Mouse (Mus musculus) frontal cortex, postnatal 10 days (tissue): ENCODE results near the gene Ptch1.

Experiments used
- DNase-seq, 2 experiments: peaks; one replicate each; pipeline ENCODE4 v3.0.0; 2022; ENCODE audit warnings: low spot score in 2 of 2, mixed read lengths in 1 of 2

The Ptch1 gene

DNA sequence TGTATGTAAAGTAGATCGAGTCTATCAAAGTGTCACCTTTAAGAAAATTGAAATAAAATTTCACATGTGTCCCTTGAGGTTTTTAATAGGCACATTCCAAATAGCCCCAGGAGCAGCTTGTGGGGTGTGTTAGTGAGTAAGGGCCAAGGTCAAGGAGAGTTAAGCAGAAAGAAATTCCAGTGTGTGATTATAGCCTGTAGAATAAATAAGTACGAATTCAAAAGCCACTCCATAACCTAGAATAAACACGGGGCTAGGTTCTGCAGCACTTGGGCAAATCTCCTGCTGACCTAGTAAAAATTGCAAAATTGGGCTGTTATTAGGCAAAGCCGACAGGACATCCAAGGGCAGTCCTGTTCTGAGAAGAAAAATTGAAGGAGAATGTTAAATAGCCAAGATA, 38.4 kb downstream of the Ptch1 start:
- no peak for DNase-seq

DNA sequence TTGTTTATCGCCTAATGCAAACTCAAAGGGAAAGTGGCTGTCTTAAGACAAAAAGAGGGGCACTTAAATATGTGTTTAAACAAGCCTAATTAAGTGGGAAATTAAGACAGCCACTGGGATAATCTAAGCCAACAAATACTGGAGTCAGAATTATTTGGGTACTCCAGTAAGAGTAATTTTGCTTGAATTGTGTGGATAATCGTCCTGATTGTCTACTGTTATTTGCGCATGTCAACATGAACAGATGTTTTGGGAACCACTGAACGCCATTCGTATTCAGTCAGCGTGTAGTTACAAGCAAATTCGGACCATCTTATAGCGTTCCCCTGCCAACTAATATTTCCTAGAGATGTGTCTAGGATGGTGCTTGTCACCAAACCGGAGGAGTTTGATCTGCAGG, 42.5 kb downstream of the Ptch1 start:
- no peak for DNase-seq

DNA sequence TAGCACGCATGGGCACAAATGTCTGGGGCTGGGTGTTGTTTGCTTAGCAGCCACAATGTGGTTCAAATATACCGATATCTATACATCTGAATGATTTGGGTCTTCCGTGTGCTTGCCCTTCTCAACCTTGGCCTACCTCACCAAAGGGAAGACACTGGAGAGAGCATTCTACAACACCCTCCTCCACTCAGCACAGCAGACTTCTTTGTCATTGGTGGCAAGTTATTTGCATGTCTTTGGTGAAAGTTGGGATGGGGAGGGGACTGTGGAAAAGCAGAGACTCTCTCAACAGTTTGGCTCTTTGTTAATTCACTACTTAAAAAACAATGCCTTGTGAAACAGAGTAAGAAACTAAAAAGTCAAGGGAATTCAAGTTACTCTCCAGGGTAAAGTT, 43.0 kb downstream of the Ptch1 start:
- DNase-seq: no peak

DNA sequence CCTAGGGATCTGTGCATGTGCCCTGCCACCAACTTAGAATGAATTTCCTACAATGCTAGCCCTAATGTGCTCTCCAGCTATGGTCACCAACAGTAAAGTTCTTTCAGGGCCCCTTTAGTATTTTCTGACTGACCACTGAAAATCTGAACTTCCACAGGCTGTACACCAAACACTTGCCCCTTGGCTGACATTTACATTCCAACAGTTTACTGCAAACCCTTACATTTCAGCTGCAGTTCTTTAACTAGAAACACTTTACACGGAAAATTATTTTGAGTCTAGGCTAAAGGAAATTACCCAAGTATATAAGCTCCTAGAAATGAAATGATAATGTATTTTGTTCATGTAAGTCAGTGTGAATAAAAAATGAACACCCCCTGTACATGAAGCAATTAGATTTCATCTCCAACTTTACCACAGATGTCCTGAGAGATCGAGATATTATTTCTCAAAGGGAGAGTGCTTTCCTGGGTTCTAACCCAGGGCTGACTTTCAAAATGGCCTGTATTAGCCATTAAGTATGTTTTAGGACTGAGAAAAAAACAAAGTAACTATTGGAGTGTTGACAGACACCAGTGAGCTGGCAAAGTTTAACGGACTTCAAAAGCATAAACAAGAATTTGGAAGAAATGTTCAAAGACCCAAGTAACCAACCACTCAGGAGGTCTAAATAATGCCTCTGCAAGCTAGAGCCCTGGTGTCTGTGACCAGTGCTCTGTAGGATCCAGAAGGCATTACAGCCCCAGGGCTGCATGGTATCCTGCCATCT, 43.6 kb downstream of the Ptch1 start:
- no peak for DNase-seq

DNA sequence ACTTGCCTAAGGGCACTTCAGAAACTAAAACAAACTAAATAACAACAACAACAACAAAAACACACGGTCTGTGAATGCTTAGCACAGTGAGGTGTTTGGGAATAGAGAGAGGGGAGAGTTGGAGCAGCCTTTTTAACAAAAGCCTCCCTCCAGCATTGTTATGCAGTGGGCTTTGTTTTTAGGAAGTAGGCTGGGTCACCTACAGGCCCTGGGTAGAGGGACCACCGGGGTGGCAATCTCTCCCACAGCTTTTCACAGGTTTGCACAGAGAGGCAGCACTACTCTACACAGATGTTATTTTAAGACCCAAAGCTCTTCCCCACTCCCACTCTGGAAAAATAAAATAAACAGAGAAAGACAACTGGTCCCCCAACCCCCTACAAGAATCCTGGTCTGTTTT, 44.5 kb downstream of the Ptch1 start:
- no peak for DNase-seq

DNA sequence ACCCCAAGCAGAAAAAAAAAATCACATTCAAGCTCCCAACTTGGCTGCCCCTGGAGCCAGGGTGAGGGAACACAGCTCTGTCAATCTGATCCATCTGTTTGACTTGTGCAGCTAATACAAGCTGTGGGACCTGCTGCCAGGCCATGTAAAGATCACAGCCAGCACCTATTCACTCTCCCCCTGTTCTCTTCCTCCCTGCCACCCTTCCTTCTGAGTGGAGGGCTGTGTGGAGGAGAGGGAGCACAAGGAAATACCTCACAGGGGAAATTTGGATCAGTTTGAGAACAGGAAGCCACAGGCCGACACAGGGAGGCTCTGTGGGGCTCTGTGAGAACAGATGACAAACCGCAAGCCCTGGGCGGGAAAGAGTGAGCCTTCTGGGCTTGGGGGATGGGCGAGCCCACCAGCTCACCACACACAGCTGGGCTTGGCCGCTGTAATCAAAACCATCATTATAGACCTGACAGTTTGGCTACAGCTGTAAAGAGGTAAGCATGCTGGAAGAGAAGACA, 45.2 kb downstream of the Ptch1 start:
- no peak for DNase-seq

DNA sequence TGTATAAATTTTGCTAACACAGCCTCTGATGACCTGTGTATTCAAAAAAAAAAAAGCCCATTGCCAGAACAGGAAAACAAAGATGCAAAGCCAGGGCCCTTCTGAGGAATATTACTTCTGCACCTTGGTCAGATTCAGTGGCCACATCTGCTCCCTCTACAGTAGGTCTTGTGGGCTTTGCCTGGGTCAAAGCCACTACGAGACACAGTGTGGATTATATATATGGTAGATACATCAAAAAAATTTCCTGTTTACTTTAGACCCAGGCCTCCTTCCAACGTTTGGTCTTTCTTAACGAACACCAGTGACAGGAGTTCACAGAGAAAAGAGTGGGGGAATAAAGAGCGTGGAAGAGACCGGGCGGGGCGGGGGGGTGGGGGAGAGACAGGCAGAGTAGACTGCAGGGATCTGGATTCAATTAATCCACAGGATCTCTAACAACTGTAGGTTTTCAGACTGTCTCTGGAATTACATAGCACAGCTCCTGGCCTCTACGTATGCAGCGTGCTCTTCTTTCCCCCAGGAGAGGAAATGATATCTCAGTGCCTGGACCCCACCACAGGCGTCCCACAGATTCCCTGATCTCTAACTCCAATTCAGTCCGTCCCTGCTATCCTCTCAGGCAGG, 47.7 kb downstream of the Ptch1 start:
- DNase-seq: no peak

DNA sequence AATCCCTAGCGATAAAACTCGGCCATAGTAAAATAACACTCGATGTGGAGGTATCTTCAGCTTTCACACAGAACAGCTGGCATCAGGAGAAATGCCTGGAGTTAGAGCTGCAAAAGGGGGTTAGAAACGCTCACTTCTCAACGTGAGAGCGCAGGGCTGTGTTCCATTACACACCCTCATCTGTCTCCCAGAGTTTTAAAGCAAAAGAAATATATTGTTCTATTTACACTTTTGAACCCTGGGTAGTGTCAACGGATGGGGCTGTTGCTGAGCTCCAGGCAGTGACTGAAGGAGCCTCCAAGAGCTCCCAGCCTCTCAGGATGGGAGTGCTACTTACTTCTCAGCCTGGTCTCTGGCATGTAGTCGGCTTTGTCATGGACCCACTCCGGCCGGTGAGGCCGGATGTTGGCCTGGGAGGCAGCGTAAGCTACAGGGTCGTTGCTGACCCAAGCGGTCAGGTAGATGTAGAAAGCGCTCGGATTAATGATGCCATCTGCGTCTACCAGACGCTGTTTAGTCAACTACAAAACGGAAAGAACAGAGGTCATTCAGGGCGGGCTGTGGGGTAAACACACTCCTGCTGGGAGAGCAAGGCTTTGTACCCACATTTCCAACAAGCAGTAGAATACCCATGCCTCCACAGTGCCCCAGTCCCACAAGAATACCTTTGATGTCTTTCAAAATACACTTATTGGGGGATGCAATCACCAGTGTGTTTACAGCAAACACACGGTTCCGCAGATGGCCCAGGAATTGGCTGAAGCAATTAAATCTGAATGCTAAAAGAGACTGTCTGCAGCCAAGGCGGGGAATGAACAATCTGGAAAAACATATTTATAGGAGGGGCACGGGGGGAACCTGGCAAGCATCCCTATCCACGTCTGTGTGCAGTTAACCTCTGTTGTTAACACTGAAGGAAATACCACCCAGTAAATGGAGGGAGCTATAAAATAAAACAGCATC, 48.5 kb downstream of the Ptch1 start:
- no peak for DNase-seq

DNA sequence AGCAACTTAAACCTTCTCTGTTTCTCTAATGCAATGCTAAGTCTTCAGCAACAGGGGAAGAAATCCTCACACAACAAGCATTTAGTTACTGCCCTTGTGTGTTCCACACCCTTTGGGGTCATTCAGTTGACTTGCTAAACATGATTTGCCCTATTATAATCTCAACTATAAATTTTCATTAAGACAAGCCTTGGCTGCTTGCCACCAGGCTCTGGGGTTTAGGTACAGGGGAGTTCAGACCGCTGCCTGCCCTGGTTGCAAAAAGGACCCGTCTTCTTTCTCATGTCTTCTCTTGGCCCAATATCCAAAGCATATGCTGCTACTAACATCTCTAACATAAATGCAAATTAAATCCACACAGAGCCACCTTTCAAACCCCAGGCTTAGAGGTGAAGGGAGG, 49.3 kb downstream of the Ptch1 start:
- no peak for DNase-seq

DNA sequence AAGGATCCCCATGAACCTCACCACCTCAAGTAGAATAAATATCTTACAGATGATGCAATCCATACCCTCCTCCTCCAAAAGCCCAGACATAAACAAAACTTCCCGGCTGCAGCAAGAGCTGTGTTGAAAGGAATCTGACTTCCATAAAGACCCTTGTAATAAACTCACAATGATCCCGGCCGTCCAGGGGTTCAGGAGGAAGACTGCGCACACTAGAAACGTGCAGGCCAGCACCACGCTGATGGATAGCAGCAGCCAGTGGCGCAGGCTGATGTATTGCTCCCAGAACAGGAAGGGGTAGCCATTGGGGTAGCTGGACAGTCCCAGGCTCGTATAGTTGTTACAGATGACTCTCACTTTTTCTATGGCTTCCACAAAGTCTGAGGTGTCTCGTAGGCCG, 50.6 kb downstream of the Ptch1 start:
- no peak for DNase-seq

DNA sequence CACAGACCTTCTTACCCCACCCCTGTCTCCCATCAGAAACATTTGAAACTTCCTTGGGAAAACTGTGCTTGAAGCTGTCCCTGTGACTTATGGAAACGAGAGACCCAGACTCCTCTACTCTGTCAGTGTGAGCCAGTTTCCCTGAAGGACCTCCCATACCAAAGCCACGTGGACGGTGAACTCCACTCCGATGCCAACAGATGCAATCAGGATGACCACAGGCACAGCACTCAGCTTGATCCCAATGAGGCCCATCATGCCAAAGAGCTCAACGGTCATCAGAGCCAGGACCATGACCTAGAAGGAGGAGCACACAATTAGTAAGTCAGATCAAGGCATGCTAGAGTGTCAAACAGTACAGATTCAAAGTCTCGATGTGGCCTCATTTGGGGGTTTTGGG, 53.3 kb downstream of the Ptch1 start:
- no peak for DNase-seq

DNA sequence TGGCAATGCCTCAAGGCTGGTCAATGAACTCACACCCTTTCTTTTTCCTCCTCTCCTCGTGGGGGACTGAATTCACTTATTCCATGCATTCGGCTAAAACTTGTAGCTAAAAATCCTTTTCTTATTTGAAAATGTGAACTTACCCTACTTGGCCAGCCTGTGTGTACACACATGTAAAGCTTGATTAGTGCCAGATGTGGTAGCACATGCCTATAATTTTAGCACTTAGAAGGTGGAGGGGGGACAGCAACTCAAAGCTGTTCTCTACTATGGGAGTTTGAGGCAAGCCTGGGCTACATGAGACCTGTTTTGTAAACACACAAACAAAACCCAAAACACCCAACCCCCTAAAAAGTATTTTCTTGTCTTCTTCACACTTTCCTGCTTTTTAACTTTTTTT, 56.9 kb downstream of the Ptch1 start:
- no peak for DNase-seq

DNA sequence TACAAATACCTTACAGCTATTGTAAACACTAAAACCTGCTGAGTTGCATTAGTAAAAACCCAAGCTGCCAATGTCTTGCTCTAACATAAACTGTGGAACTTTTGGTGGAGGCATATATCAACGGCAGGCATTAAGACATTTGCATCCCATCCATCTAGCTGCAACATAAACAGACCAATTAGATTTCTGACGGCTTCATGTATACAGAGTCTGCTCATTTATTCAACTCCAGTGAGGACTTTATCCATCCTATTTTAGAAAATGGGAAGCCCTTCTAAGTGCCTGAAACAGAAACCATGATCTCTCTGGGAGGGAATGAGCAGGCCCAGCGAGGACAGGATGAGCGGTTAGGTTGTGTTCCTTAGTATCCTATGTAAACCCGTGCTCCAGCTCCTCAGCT, 57.9 kb downstream of the Ptch1 start:
- no peak for DNase-seq

DNA sequence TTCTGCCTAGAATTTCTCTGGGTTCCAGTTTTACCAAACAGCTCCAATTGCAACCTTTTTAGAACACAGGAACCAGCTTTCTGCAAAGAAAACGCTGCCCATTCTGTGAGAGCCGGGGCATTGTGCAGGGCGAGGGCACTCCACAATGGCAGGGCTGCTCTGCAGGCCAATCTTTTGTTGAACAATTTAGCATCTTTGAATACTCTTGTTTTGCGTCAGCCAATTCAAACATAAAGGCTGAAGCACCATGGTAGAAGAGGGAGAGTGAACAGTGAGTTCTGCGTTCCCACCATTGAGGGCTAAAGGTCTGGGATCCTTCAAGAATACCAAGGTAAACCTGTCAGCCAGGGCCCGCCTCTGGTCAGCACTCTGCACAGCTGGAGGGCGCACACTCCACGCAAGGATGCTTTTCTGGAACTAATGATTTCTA, 58.5 kb downstream of the Ptch1 start:
- no peak for DNase-seq

DNA sequence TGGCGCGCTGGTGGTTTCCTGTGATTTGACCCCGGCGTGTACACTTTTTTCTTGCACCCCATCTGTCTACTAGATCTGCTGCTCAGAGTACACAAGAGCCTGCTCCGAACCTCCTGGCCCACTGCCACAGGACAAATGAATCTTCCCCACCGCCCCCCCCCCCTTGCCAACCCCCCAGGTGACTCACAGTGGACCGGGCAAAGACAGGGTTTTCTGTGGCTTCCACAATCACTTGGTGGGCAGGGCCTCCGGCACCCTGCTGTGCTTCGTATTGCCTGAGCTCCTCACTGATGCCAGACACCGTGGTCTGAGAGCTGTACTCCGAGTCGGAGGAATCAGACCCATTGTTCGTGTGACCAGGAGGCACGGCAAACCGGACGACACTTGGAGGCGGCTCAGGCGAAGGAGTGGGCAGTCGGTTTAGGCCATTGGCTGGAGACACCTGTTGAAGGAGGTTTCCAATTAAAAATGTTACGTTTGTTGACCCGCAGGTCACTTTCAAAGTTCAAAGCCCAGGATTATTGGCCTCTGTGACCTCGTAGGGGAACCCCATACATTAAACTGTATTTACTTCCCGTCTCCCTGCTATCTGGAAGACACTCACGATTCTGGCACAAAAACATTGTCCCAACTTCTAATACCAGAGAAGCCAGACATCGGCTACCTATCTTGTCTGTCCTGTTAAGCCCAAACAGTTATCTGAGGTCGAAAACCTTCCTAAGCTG, 59.9 kb downstream of the Ptch1 start:
- no peak for DNase-seq

DNA sequence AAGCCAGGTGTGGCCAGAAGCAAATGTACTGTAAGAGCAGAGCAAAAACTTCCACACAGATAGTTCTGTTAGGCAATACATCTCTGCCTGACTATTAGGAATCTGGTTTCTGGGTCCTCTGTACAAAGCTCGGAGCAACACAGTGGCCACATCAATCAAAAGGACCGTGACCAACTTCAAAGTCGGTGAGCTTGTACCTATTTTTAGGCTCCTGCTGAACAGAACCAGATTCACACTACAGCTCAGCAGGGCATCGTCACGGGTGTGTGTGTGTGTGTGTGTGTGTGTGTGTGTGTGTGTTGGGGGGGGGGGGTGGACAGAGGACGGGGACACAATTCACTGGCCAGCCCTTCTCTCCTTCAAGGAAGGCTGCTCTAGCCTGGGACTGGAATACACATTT, 61.0 kb downstream of the Ptch1 start:
- no peak for DNase-seq

DNA sequence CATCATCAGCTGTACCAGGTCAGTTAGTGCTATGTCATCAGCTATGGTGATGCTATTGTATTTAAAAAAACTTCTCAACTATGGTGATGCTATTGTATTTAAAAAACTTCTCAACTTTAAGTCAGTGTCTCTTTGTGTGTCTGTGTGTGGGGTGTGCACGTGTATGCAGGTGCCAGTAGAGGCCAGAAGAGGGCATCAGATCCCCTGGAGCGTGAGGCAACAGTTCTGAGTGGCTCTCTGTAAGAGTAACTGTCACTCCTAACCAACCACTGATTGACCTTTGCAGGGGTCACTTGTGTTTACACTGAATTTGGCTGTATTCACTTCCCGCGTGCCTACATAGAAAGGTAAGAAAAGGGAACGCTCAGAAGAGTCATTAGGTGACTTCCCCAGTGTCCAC, 65.6 kb downstream of the Ptch1 start:
- DNase-seq: no peak

DNA sequence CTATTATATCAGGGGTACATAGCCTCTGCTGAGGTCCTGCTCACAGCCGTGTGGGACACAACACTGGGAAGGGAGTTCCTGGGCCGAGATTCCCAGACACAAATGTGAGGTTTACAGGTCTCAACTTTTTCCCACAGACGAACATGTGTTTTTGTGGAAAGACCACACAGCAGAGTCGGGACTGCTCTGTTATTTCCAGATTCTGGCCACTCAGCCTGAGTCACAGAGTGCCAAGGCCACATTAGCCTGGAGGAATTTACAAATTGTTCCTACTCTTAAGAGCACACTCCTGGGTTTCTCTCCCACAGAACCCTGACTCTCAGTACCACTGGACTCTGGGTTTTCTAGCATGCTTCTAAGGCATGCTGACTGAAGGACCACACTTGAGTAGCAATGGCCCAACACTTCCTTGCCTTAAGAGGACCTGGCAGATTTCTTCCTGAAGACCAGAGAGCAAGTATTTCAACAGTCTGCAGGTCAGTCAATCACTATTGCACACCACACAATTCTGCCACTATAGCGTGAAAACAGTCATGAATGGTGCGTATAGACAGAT, 66.3 kb downstream of the Ptch1 start:
- DNase-seq: no peak

DNA sequence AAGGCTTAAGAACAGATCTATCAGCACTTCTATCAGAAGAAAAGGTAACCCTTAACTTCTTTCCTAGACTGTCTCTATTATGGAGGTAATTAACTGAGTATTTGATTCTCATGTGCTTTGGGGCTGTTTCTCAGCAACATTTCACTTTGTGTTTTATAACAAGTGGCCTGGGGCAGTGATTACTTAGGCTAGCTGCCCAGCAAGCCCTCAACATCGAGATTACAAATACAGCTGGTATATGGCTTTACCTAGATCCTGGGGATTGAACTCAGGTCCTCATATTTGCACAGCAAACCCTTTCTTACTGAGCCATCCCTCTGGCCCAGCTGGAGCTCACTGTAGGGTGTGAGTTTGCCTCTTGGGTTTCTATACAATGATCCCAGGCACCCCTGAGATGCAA, 67.0 kb downstream of the Ptch1 start:
- no peak for DNase-seq

DNA sequence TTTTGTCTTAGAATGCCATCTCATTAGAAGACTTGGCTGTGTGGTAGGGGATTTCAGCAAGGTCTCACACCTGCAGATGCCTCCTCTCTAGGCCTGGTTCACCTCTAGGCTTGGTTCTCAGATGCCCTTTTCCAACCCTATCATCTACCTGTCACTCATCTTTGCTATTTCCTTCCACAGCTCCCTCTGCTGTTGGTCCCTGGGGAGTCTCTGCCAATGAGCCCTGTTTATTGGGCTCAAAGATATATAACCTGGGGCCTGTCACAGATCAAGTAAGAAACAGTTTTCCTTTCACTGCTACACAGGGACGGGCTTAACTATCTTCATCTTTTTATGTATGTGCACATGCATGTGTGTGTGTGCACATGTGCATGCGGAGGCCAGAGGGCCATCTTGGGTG, 71.0 kb downstream of the Ptch1 start:
- no peak for DNase-seq

DNA sequence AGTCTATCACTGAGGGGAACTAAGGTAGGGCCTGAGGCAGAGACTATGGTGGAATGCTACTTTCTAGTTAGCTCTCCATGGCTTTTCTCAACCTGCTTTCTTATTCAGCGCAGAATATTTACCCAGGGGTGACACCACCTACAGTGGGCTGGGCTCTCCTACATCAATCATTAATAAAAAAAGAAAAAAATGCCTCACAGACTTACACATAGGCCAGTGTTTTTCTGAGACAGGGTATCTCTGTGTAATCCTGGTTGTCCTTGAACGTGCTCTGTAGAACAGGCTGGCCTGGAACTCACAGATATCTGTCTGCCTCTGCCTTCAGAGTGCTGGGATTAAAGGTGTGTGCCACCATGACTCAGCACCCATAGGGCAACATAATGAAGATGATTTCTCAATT, 73.9 kb downstream of the Ptch1 start:
- no peak for DNase-seq
